ENCODE assay signal across 29 mouse cellular contexts in genomic region chr8:61254196-61254595, GRCm38 (mm10). TPM values are rescaled to one million over a fixed set of nuclear protein-coding genes. Genes with fewer than 3 reads are reported as not detected.
DNase-seq lines count a peak whose midpoint lies in the region; ATAC-seq and TF ChIP-seq lines count a peak whose summit lies in the region.
"Had no signal": no experiment of that assay in that cellular context is flagged by ENCODE, and none has a peak within 500 bp of the region (broad histone marks: within the 10 kb centered on the region; RNA-seq: fewer than 3 reads in every experiment).

No protein-coding gene starts in this region.

- no peak overlapping the region for H3K4me2 ChIP-seq in kidney, postnatal 0 days (ENCODE audit: low read length)
- H3K4me2 ChIP-seq in lung, embryonic 14.5 days, result no peak overlapping the region
- H3K4me2 ChIP-seq: embryonic facial prominence, embryonic 15.5 days; forebrain, embryonic 12.5 days; forebrain, embryonic 15.5 days; heart, embryonic 12.5 days; heart, embryonic 15.5 days; hindbrain, embryonic 13.5 days had no signal

- ATAC-seq in kidney, postnatal 0 days (replicated peaks; ENCODE audit: low FRiP score, low read depth), result no peak
- 0 out of 2 replicates have a peak, but pooled peaks have one; percentile 48 for ATAC-seq in lung, embryonic 14.5 days (ENCODE audit: insufficient read depth)
- ATAC-seq in cerebellum, adult (ENCODE audit: insufficient number of reproducible peaks, low FRiP score, low TSS enrichment), result no peak
- ATAC-seq: forebrain, embryonic 15.5 days; hindbrain, embryonic 16.5 days had no signal

- H3K27me3 ChIP-seq in kidney, postnatal 0 days (ENCODE audit: insufficient read depth, low read length), result no peaks in the 10 kb centered on the region
- H3K27me3 ChIP-seq in lung, embryonic 14.5 days (ENCODE audit: insufficient read depth, low read length), result no peaks in the 10 kb centered on the region
- H3K27me3 ChIP-seq: CH12.LX; embryonic facial prominence, embryonic 15.5 days; forebrain, embryonic 12.5 days; forebrain, embryonic 15.5 days; heart, embryonic 12.5 days; heart, embryonic 15.5 days; hindbrain, embryonic 13.5 days had no signal

- DNase-seq in kidney, postnatal 0 days (ENCODE audit: low spot score), result peak; percentile 53
- DNase-seq in kidney, postnatal 25 days, result no peak
- peak; percentile 32 for DNase-seq in lung, embryonic 14.5 days
- DNase-seq in lung, adult 18-20 months, result no peak
- DNase-seq in lung, postnatal 36 days, result peak; percentile 49
- no peak for DNase-seq in lung, postnatal 14 days
- DNase-seq: adrenal gland, adult 2 months; adrenal gland, postnatal 14 days; B cell, adult 2 months; cerebellum, adult 11-12 months; cerebellum, adult 8-10 months; cerebellum, postnatal 10 days; cerebellum, postnatal 36 days; embryo, embryonic 11 days; gastrocnemius, postnatal 25 days; heart, adult 18-20 months; heart, postnatal 10 days; heart, postnatal 36 days had no signal

- no peak overlapping the region for H3K27ac ChIP-seq in kidney, postnatal 0 days
- H3K27ac ChIP-seq in lung, embryonic 14.5 days (ENCODE audit: low read depth), result no peak overlapping the region
- H3K27ac ChIP-seq: embryonic facial prominence, embryonic 15.5 days; forebrain, embryonic 12.5 days; forebrain, embryonic 15.5 days; heart, embryonic 15.5 days; hindbrain, embryonic 10.5 days; hindbrain, embryonic 13.5 days had no signal

- H3K4me3 ChIP-seq in kidney, postnatal 0 days (replicated peaks; ENCODE audit: low read depth, low read length), result no peak overlapping the region
- H3K4me3 ChIP-seq in lung, embryonic 14.5 days (ENCODE audit: low read depth, low read length), result no peak overlapping the region
- H3K4me3 ChIP-seq: embryonic facial prominence, embryonic 15.5 days; forebrain, embryonic 12.5 days; forebrain, embryonic 15.5 days; heart, embryonic 12.5 days; heart, embryonic 15.5 days; hindbrain, embryonic 10.5 days; hindbrain, embryonic 13.5 days had no signal

- H3K9ac ChIP-seq in kidney, postnatal 0 days (ENCODE audit: low read depth, low read length), result no peak overlapping the region
- no peak overlapping the region for H3K9ac ChIP-seq in lung, embryonic 14.5 days
- H3K9ac ChIP-seq: embryonic facial prominence, embryonic 15.5 days; forebrain, embryonic 12.5 days; forebrain, embryonic 15.5 days; heart, embryonic 12.5 days; heart, embryonic 15.5 days; hindbrain, embryonic 13.5 days had no signal

- no peaks in the 10 kb centered on the region for H3K9me3 ChIP-seq in kidney, postnatal 0 days (replicated peaks; ENCODE audit: low read length)
- H3K9me3 ChIP-seq in lung, embryonic 14.5 days (ENCODE audit: low read depth, low read length), result peaks cover 11% of the 10 kb centered on the region
- H3K9me3 ChIP-seq: embryonic facial prominence, embryonic 15.5 days; heart, embryonic 15.5 days had no signal

- WGBS in kidney, postnatal 0 days, result 55% methylated on average over 5 of the region's 5 CpGs
- 63% methylated on average over 5 of the region's 5 CpGs for WGBS in lung, embryonic 14.5 days

- peaks cover 5% of the 10 kb centered on the region; the same call in 1 of the 2 replicates for H3K36me3 ChIP-seq in kidney, postnatal 0 days (ENCODE audit: insufficient read depth, low read length)
- peaks cover 3% of the 10 kb centered on the region; the same call in 1 of the 2 replicates for H3K36me3 ChIP-seq in lung, embryonic 14.5 days (ENCODE audit: insufficient read depth)
- H3K36me3 ChIP-seq: forebrain, embryonic 15.5 days; G1E had no signal

- no peak for TF ChIP-seq CTCF in kidney, postnatal 0 days (IDR thresholded peaks at IDR 0.05; ENCODE audit: low read depth)
- TF ChIP-seq CTCF in lung, embryonic 14.5 days (IDR thresholded peaks at IDR 0.05; ENCODE audit: low read depth), result no peak

- H3K4me1 ChIP-seq in kidney, postnatal 0 days (replicated peaks; ENCODE audit: insufficient read depth, low read length), result no peaks in the 10 kb centered on the region
- no peaks in the 10 kb centered on the region for H3K4me1 ChIP-seq in lung, embryonic 14.5 days (ENCODE audit: insufficient read depth)

RNA-seq across cellular contexts. Expression of gene Sh3rf1, which starts 30.5 kb away (rescaled TPM):
- polyA plus RNA-seq in kidney, postnatal 0 days (2015; fragmentation: Nextera tagmentation; extraction: Ambion mirVana), result 18.1 and 21.8 TPM in 2 replicates
- polyA plus RNA-seq in lung, embryonic 14.5 days (2014; fragmentation: Nextera tagmentation; extraction: Ambion mirVana), result 21.2 and 22.5 TPM in 2 replicates

Comparison
In these comparisons a context has a peak if more than half of its experiments do, and no peak if none do; other contexts are left out.
1. DNase-seq: peak in kidney, postnatal 0 days (single experiment), lung, embryonic 14.5 days (single experiment) and lung, postnatal 36 days (single experiment); none in kidney, postnatal 25 days (0 of 2), lung, adult 18-20 months (0 of 2) and lung, postnatal 14 days (single experiment).